Mouse (Mus musculus): ENCODE data around the gene Atp6v1fnb.

Gene Atp6v1fnb

DNA sequence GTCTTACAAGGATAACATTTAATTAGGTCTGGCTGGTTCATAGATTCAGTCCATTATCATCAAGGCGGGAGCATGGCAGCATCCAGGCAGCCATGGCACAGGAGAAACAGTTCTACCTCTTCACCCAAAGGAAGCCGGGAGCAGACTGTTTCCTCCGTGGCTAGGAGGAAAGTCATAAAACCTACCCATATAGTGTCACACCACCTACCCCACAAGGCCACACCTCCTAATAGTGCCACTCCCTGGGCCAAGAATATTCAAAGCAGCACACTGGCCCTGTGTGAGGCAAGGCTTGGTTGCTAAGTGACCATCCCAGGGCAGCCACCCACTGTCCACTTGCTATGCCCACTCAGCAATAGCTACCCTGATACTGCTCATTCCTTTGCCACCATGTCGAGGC, at the start of gene Atp6v1fnb:
Atp6v1fnb (plus strand) TSS at position 301 of the 400 bp plus-strand sequence.
- DNase-seq (ENCODE audit: low spot score in 2 of 2) = no peak

DNA sequence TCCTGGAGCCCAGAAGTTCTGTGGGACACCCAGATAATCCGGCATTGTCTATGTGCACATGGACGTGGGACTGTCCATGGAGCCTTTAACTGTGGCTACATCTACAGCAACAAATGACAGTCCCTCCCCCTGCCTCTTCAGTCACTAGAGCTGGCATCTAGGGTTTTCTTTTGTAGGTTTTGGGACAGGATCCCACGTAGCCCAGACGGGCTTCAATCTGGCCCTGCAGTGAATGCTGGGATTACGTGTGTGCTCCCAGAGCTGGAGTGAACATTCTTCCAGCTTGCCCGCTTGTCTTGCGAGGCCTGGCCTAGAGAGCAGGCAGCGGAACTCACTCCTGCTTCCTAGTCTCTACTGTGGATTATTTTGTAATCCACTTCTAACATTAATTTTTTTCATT, 46.1 kb upstream of the Atp6v1fnb start:
- DNase-seq (ENCODE audit: low spot score in 2 of 2) = no peak

GRCm38 (mm10) chr6:29426331-29426730, 44.9 kb upstream of the Atp6v1fnb start:
- DNase-seq (ENCODE audit: low spot score in 2 of 2) = no peak

- no peak for DNase-seq (ENCODE audit: low spot score in 2 of 2)
Observed at GRCm38 (mm10) chr6:29428171-29428570, 43.1 kb upstream of the Atp6v1fnb start.

GRCm38 (mm10) chr6:29430681-29431420, 40.4 kb upstream of the Atp6v1fnb start:
- no peak for DNase-seq (ENCODE audit: low spot score in 2 of 2)

DNA sequence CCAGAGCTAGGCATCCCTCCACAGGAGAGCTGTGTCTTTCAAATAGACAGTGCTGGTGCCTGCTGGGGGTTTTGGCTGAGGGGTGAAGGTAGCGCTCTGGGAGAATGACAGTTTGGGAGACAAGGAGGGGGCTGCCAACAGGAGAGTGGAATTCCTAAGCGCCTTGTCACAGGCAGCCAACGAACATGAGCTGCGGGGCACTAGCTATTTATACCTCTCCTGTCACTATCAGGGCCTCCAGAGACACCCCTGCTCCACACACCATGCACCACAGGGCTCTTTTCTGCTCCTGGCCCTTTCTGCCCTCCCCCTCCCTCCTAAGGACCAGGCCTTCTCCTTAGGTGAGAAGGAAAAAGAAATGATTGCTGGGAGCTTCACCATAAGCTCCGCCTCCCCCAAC, 39.8 kb upstream of the Atp6v1fnb start:
- DNase-seq (ENCODE audit: low spot score in 2 of 2) = no peak

DNA sequence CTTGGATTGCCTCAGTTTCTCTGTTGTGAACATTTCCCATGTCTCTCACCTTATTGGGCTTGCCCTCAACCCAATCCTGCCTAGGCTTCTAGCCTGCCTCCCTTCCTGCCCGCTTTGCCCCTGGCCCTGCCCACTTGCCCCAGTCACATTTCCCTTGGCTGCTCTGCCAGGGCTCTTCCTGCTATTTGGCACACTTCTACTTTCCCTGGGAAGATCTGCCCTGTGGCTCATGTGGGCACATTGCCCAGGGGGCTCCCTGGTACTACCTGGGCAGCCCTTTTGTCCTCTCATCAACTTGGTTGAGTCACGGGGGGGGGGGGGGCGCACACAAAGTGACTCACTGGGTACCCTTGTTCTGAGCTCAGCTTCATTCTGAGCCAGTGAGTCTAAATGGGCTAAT, 39.1 kb upstream of the Atp6v1fnb start:
- no peak for DNase-seq (ENCODE audit: low spot score in 2 of 2)

DNA sequence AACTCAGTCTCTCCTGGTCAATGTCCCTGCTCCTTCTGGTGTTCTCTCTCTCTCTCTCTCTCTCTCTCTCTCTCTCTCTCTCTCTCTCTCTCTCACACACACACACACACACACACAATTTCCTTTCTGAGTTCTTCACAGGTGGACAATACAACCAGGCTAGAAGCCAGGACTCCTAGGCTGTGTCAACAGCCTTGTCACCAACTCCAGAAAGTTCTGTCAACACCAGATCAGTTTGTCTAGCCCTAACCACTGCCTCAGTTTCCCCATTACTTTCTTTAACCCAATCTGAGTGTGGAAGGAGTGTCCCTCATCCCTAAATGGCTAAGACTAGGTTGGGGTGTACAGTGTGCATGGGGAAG, 38.6 kb upstream of the Atp6v1fnb start:
- DNase-seq (ENCODE audit: low spot score in 2 of 2) = no peak

DNA sequence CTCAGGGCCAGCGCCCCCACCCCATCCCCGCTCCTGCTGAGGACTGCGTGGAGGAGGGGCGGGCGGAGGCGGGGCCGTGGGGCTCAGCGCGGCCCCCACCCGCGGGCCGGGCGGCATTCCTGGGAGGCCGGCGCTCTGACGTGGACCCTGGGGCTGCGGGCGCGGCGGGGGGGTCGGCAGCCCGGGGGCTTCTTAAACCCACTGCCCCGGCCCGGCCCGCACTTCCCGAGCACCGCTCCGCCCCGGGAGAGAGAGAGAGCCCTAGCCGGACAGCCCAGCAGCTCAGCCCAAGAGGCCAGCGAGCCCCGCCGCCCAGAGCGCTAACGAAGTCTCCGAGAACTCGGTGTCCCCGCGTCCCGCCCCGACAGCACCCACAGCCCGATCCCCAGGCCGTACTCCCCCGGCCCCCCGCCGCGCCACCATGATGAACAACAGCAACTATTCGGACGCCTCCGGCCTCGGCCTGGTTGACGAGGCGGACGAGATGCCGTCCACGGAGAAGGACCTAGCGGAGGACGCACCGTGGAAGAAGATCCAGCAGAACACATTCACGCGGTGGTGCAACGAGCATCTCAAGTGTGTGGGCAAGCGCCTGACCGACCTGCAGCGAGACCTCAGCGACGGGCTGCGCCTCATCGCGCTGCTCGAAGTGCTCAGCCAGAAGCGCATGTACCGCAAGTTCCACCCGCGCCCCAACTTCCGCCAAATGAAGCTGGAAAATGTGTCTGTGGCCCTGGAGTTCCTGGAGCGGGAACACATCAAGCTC, 38.0 kb upstream of the Atp6v1fnb start, which contains the start of gene Flnc:
Flnc (plus strand) TSS at position 219 of the 766 bp plus-strand sequence.
- DNase-seq (ENCODE audit: low spot score in 2 of 2) = no peak

DNA sequence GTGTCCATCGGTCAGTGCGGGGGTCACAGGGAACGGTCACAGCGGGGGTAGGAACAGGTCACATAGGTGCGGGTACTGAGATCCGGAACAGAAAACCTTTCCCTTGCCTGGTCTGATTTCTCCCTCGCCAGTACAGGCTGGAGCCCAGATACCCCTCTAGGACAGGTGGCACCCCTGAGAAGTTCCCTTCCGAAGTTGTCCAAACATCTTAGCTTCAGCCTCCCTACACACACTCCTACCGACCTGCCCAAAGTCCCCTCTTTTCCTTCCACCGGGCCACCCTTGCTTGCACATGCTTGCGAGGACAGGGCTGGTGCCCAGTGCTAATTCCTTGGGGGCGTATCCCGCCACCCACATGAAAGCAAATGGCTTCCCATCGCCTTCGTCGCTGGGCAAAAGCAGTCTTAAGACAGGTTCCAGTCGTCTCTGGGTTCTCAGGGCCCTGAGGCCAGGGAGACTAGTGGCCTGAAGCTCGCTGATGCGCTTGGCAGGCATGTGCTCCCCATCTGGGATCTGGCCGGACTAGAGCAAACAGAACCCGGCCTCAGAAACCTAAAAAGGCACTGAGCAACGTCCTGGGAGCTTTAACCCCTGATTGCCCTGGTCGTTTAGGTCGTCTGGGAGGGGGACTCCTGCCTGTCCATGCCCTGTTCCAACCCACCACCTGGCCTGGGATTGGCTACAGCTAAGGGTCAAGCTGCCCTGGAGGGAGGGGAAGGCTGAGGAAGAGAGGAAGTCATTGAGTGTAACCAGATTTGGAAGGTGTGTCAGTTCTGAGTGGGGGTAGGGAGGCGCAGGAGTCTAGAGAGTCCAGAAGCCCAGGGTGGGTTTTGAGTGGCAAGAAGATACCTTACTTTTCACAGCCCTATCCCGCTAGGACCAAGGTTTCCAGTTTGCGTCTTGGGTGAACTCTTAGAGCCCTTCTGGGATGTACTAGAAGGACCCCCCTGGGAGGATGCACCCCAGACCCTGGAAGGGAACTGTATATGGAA, 37.1 kb upstream of the Atp6v1fnb start:
- no peak for DNase-seq (ENCODE audit: low spot score in 2 of 2)

DNA sequence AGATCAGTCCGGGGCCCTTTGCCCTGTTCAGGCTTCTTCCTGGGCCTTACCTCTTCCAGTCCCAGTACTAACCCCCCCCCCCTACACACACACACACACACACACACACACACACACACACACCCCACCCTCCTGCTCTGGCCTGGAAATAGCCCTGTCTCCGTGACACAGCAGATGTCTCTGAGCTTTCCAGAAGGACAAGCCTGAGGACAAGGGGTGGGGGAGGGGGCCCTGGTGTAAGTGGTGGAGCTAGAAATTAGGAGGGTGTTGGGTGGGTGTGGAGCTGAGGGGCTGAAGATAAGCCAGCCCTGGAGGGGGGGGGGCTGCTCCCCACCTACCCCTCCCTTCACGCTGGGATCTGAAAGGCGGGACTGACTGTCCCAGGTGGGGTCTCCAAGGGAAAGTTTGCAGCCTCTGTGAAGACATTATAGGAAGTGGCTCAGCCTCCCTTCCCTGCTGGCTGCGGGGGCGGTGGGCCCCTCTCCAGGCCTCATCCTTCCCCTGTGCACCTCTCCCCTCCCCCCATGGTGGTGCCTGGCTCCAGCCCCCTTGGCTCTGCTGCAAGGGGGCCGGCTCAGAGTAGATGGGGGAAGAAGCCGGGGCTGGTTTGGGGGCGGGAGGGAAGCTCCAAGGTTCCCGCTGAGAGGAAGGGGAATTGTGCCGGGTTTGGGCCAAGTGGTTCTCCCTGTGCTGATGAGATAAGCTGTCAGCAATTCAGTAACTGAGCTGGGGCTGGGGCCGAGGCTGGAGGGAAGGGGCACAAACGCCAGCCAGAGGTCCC, 36.1 kb upstream of the Atp6v1fnb start:
- DNase-seq (ENCODE audit: low spot score in 2 of 2) = peak; percentile 50 to 52

GRCm38 (mm10) chr6:29435940-29436451, 35.2 kb upstream of the Atp6v1fnb start:
- DNase-seq (ENCODE audit: low spot score in 2 of 2) = no peak

DNA sequence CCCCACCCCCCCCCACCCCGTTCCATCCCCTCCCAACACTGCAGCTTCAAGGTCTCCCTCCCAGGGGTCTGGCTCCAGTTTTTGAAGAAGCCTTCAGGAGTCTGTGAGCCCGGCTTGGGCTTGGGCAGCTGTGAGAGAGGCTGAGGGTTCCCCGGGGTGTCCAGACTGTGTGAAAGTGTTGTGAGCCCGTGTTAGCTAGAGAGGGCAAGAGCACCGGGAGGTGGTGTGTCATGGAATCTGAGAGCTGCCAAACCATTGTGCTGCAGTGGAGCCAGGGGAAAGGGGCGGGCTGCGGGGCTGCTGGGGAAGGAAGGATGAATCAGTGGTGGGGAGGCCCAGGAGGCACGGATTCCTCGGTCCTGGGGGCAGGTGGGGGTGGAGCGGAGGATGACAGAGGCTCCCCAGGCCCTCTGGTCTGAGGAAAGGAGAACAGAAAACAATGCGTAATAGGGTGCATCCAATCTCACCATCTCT, 34.7 kb upstream of the Atp6v1fnb start:
- DNase-seq (ENCODE audit: low spot score in 2 of 2) = peak in 1 of 2 experiments; percentile 39

DNA sequence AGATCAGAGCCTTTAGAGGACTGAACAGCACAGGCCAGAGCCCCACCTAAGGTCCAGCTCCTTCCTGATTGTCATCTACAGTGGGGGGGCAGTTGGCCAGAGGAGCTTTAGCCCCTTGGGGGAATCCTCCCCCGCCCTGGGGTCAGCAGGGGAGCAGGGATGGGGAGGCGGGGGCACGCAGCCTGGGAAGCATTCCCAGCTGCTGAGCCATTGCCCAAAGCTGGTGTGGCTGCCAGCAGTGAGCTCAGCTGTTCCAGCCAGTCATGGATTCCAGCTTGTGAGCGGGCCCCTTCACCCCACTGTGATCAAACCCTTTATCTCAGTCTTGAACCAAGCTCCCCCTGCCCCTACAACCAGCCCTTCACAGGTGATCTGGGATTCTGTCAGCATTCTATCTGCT, 32.0 kb upstream of the Atp6v1fnb start:
- DNase-seq (ENCODE audit: low spot score in 2 of 2) = peak; percentile 40 to 51

- DNase-seq (ENCODE audit: low spot score in 2 of 2) = no peak
Observed at GRCm38 (mm10) chr6:29439789-29440188, 31.4 kb upstream of the Atp6v1fnb start.

- DNase-seq (ENCODE audit: low spot score in 2 of 2) = no peak
Observed at GRCm38 (mm10) chr6:29444773-29445172, 26.5 kb upstream of the Atp6v1fnb start.

- DNase-seq (ENCODE audit: low spot score in 2 of 2) = no peak
Observed at GRCm38 (mm10) chr6:29445354-29445753, 25.9 kb upstream of the Atp6v1fnb start.

- DNase-seq (ENCODE audit: low spot score in 2 of 2) = no peak
Observed at GRCm38 (mm10) chr6:29449858-29450257, 21.4 kb upstream of the Atp6v1fnb start.

DNA sequence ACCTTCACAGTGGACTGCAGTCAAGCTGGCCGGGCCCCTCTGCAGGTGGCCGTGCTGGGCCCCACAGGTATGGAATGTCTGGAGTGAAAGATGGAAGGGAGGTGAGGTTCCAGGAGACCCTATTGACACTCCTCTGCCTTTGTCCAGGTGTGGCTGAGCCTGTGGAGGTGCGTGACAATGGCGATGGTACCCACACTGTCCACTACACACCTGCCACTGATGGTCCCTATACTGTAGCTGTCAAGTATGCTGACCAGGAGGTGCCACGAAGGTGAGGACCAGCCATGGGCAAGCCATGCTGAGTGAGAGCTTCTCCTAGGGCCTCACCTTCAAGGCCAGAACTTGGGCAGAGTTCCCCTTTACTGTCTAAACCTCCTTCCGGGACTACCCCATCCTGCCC, 20.6 kb upstream of the Atp6v1fnb start:
- no peak for DNase-seq (ENCODE audit: low spot score in 2 of 2)

GRCm38 (mm10) chr6:29461502-29461901, 9.7 kb upstream of the Atp6v1fnb start:
- DNase-seq (ENCODE audit: low spot score in 2 of 2) = no peak

DNA sequence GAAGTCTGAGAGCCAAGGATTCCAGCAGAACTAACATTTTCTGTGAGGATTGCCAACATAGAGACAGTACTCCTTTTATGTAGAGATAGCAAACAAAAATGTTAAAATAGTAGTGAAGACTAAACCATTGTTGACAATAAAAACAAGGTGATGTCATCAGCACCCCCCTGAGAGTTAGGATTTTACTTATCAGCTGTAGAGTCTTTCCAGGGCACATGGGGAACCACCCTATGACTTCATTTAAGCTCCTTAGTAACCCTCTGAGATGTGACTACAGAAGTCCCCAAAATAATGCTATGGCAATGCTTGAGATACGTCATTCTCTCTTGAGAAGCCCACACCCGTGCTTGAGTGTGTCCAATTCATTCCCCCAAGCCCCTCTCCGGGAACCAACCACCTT, 7.8 kb upstream of the Atp6v1fnb start:
- no peak for DNase-seq (ENCODE audit: low spot score in 2 of 2)

Measured in right cerebral cortex, postnatal 10 days (tissue).